Mouse (Mus musculus) layer of hippocampus, adult 8-10 months (tissue): Measurements from ENCODE around the gene Gm20854. TPM values are rescaled to one million over a fixed set of nuclear protein-coding genes. Genes with fewer than 3 reads are reported as not detected.
"Not testable (repeated sequence)": the region's sequence is repeated elsewhere in the genome, so short reads cannot be mapped to it uniquely, and the experiment has no call there.

ENCODE experiments used
- DNase-seq, 2 experiments: peaks; one replicate each; pipeline ENCODE4 v3.0.0; 2022; ENCODE audit warnings: low spot score in 2 of 2
- total RNA-seq, 4 experiments: library from RNA; stranded (reverse); gene quantifications; 2 replicates each; pipeline ENCODE4 v1.2.4; 2022

Gene Gm20854
- total RNA-seq: not detected

DNA sequence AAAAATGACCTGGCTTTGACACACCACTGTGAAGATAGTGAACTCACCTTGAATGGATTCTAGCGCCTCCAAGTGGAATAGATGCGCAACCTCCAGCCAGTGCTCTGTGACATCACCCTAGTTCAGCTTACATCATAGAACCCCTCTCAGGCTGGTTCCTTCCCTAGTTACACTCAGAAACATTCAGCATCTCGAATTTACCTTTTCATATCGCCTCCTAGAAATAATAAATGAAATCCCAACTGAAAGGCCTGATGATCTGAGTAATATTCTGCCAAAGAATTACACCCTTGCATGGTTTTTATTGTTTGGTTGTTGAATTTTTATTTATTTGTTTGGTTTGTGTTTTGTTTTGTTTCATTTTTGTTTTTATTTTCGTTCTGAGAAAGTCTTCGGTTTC is at the start of gene Gm20854:
Gene Gm20854 (minus strand): TSS at position 101 of the 400 bp plus-strand sequence.
- not testable (repeated sequence) for DNase-seq
